Mouse (Mus musculus): ENCODE measurements around the gene Obox2. TPM values are rescaled to one million over a fixed set of nuclear protein-coding genes. Genes with fewer than 3 reads are reported as not detected.

Obox2 gene
- total RNA-seq (2023), result not detected

GRCm38 (mm10) chr7:15388421-15388998 lies at the start of gene Obox2, which contains the start of gene Obox1:
Obox2 (plus strand) TSS chr7:15388721.
Obox1 (plus strand) TSS chr7:15388948.

Other genes starting within 250 kb of the Obox2 start
- not detected for gene Obox1, start 227 bp downstream of the Obox2 start, total RNA-seq (2023)